Mouse (Mus musculus) cerebellum, adult 2 months (tissue): ENCODE results near the gene Hmox2.

Source experiments
- CTCF ChIP-seq: fragments of 200-500 bp; IDR thresholded peaks from 2 replicates; pipeline ENCODE4 v1.5.1; 2011; ENCODE audit warnings: low read depth, mild to moderate bottlenecking, control low read depth, low read length, moderate library complexity, borderline replicate concordance; ENCODE audit not compliant: insufficient read depth
- POLR2A ChIP-seq: fragments of 200-500 bp; IDR thresholded peaks from 2 replicates; pipeline ENCODE4 v1.6.1; 2011; ENCODE audit warnings: low read length, control low read depth, borderline replicate concordance; ENCODE audit not compliant: insufficient read depth

DNA sequence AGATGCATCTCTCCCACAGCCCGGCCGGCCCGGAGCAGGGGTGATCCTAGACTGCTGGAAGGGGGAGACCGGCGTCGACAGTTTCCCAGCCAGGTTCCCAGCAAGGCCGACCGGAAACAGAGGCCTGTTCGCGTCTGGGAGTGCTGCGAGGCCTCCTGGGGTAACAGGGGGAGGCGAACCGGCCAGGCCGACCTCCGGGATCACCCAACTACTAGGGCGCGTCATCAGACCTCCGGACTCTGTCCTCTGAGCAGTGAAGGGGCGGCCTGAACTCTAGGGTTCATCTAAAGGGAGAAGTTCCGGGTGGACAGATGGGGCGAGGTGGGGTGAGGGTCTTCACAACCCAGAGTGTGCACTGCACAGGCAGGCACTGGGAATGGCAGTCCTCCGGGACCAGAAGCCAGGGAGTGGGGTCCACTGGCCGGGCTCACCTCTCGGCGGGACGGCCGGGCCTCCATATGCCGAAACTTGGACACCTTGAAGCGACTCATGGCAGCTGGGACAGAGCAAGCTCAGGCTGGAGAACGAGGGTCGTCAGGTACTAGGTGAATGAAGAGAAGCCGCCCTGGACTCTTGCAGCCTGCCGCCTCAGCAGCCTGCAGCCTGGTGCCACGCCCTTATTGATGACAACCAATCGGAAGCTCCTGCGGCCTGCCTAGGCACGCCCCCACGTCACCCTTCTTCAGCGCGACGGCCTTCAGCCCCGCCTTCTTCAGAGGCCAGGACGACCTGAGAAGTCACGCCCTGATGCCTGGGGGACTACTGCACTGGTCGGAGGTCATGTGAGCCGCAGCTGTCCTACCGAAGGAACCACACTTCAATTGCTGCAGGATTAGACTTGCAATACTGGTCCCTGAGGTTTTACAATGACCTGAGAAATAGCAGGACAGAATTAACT, 46.8 kb upstream of the Hmox2 start, which contains the start of gene Coro7:
- no peak for TF ChIP-seq CTCF
- peak; percentile 90; the same call in 1 of the 2 replicates for TF ChIP-seq POLR2A
